Mouse (Mus musculus) bone marrow, adult 2 months (tissue): ENCODE measurements around the gene Parva.

Source experiments
- CTCF ChIP-seq: fragments of 200-500 bp; IDR thresholded peaks from 2 replicates; pipeline ENCODE4 v1.5.1; 2011; ENCODE audit warnings: low read length, control low read depth; ENCODE audit not compliant: control insufficient read depth, insufficient read depth
- POLR2A ChIP-seq: fragments of 200-500 bp; IDR thresholded peaks from 2 replicates; pipeline ENCODE4 v1.6.1; 2011; ENCODE audit warnings: low read depth, mild to moderate bottlenecking, control low read depth, low read length, borderline replicate concordance; ENCODE audit not compliant: control insufficient read depth

DNA sequence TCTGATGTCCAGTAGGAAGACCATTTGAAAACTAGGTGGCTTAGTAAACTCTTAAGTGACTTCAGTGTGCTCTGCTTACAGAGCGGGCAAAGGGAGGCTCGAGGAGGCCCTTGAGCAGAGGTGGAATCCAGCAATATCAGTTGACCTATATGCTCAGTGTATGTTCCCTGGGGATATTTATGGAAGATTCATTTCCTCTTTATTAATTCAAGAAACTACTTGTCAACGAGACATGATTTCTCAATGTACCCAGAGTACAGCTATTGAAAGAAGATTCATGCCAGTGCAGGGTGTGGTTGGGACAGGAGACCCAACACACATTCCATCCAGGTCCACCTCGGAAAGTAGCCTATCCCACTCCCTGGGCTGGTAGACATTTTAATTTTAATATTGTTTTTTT is 30.1 kb downstream of the Parva start:
- TF ChIP-seq POLR2A, result no peak
- TF ChIP-seq CTCF, result no peak
